Mouse (Mus musculus) liver, embryonic 16.5 days (tissue): Measurements from ENCODE around the gene Ptprb. TPM values are rescaled to one million over a fixed set of nuclear protein-coding genes. Genes with fewer than 3 reads are reported as not detected.

ENCODE experiments used
- ATAC-seq: fragments of 200-750 bp; cut with Nextera tagmentation; 2 replicates; pipeline ENCODE4 v1.8.0; 2017; ENCODE audit warnings: low read depth, mild to moderate bottlenecking, moderate number of reproducible peaks, moderate library complexity
- H3K27ac ChIP-seq: fragments of 300-500 bp; sonication (generic); 2 replicates; pipeline ENCODE4 v1.5.1; 2014; ENCODE audit warnings: mild to moderate bottlenecking, low read length
- H3K27me3 ChIP-seq: fragments of 300-500 bp; sonication (generic); 2 replicates; pipeline ENCODE4 v1.6.1; 2014; ENCODE audit warnings: low read depth, low read length, mixed read lengths; ENCODE audit not compliant: control insufficient read depth, insufficient read depth
- H3K36me3 ChIP-seq: fragments of 300-500 bp; sonication (generic); 2 replicates; pipeline ENCODE4 v1.6.1; 2014; ENCODE audit warnings: mild to moderate bottlenecking; ENCODE audit not compliant: control insufficient read depth, insufficient read depth
- H3K4me1 ChIP-seq: fragments of 300-500 bp; sonication (generic); 2 replicates; pipeline ENCODE4 v1.6.1; 2014; ENCODE audit warnings: low read depth, low read length, mixed read lengths; ENCODE audit not compliant: control insufficient read depth
- H3K4me2 ChIP-seq: fragments of 300-500 bp; sonication (generic); 2 replicates; pipeline ENCODE4 v1.6.1; 2014; ENCODE audit warnings: low read depth, low read length, mixed read lengths
- H3K4me3 ChIP-seq: fragments of 300-500 bp; sonication (generic); 2 replicates; pipeline ENCODE4 v1.5.1; 2014; ENCODE audit warnings: low read depth, mild to moderate bottlenecking, low read length
- H3K9ac ChIP-seq: fragments of 300-500 bp; sonication (generic); 2 replicates; pipeline ENCODE4 v1.6.1; 2014; ENCODE audit warnings: low read depth, low read length
- H3K9me3 ChIP-seq: fragments of 300-500 bp; sonication (generic); replicated peaks from 2 replicates; pipeline ENCODE4 v1.6.1; 2016; ENCODE audit warnings: low read length; ENCODE audit not compliant: control insufficient read depth
- WGBS: fragments of 180-500 bp; shearing (Covaris S2); extraction: QIAGEN DNeasy Blood & Tissue Kit; methylation state at CpG from one replicate; pipeline ENCODE4 v1.1.7; 2014; ENCODE audit not compliant: insufficient replicate concordance; 5-methylcytosine and 5-hydroxymethylcytosine counted together
- polyA plus RNA-seq: library from polyadenylated mRNA; unstranded; fragments of >200 nt; fragmentation: Nextera tagmentation; extraction: Ambion mirVana; gene quantifications from 2 replicates; pipeline ENCODE4 v1.2.1, GENCODE M21; 2015

Gene Ptprb
- polyA plus RNA-seq, 1 experiment from 2014 or later, result 1.8 TPM

- H3K9me3 ChIP-seq, result no peaks in the 10 kb centered on the region
- no peak for ATAC-seq
- no peaks in the 10 kb centered on the region for H3K36me3 ChIP-seq
- 35% methylated on average over 5 of the region's 5 CpGs for WGBS
- H3K4me3 ChIP-seq, result no peak overlapping the region
- H3K27ac ChIP-seq, result no peak overlapping the region
- no peak overlapping the region for H3K9ac ChIP-seq
- H3K27me3 ChIP-seq, result no peaks in the 10 kb centered on the region
- H3K4me1 ChIP-seq, result no peaks in the 10 kb centered on the region
- no peak overlapping the region for H3K4me2 ChIP-seq
Observed at GRCm38 (mm10) chr10:116416726-116417125, 141.4 kb downstream of the Ptprb start.

- no peak overlapping the region for H3K4me3 ChIP-seq
- H3K9ac ChIP-seq, result no peak overlapping the region
- no peaks in the 10 kb centered on the region for H3K27me3 ChIP-seq
- no peaks in the 10 kb centered on the region for H3K9me3 ChIP-seq
- H3K27ac ChIP-seq, result no peak overlapping the region
- no peaks in the 10 kb centered on the region for H3K36me3 ChIP-seq
- no peak for ATAC-seq
- WGBS, result 64% methylated on average over 24 of the region's 24 CpGs
- H3K4me1 ChIP-seq, result no peaks in the 10 kb centered on the region
- H3K4me2 ChIP-seq, result no peak overlapping the region
Observed at GRCm38 (mm10) chr10:116418121-116418726, 142.9 kb downstream of the Ptprb start.

GRCm38 (mm10) chr10:116420976-116421375 is 145.7 kb downstream of the Ptprb start:
- no peaks in the 10 kb centered on the region for H3K9me3 ChIP-seq
- H3K4me3 ChIP-seq, result no peak overlapping the region
- no peak overlapping the region for H3K4me2 ChIP-seq
- H3K27ac ChIP-seq, result no peak overlapping the region
- 63% methylated on average over 6 of the region's 6 CpGs for WGBS
- no peaks in the 10 kb centered on the region for H3K4me1 ChIP-seq
- H3K36me3 ChIP-seq, result no peaks in the 10 kb centered on the region
- H3K9ac ChIP-seq, result no peak overlapping the region
- H3K27me3 ChIP-seq, result no peaks in the 10 kb centered on the region
- no peak for ATAC-seq

GRCm38 (mm10) chr10:116422551-116422950 is 147.2 kb downstream of the Ptprb start:
- no peak overlapping the region for H3K9ac ChIP-seq
- no peaks in the 10 kb centered on the region for H3K4me1 ChIP-seq
- no peak overlapping the region for H3K4me3 ChIP-seq
- no peak for ATAC-seq
- no peaks in the 10 kb centered on the region for H3K36me3 ChIP-seq
- no peaks in the 10 kb centered on the region for H3K27me3 ChIP-seq
- H3K9me3 ChIP-seq, result no peaks in the 10 kb centered on the region
- 62% methylated on average over 2 of the region's 2 CpGs for WGBS
- no peak overlapping the region for H3K27ac ChIP-seq
- no peak overlapping the region for H3K4me2 ChIP-seq

- no peak for ATAC-seq
- Histone ChIP-seq H3K27me3 (no peaks in the 10 kb centered on the region), H3K4me3 (no peak overlapping the region), H3K27ac (no peak overlapping the region), H3K4me1 (no peaks in the 10 kb centered on the region), H3K36me3 (no peaks in the 10 kb centered on the region), H3K4me2 (no peak overlapping the region), H3K9me3 (no peaks in the 10 kb centered on the region), H3K9ac (no peak overlapping the region)
- 67% methylated on average over 6 of the region's 6 CpGs for WGBS
Observed at GRCm38 (mm10) chr10:116424921-116425320, 149.6 kb downstream of the Ptprb start.

GRCm38 (mm10) chr10:116426176-116426575 is 150.9 kb downstream of the Ptprb start:
- H3K4me2 ChIP-seq, result no peak overlapping the region
- no peak for ATAC-seq
- no peak overlapping the region for H3K9ac ChIP-seq
- WGBS, result 62% methylated on average over 7 of the region's 7 CpGs
- no peak overlapping the region for H3K4me3 ChIP-seq
- H3K36me3 ChIP-seq, result no peaks in the 10 kb centered on the region
- H3K4me1 ChIP-seq, result no peaks in the 10 kb centered on the region
- no peaks in the 10 kb centered on the region for H3K9me3 ChIP-seq
- no peaks in the 10 kb centered on the region for H3K27me3 ChIP-seq
- no peak overlapping the region for H3K27ac ChIP-seq

GRCm38 (mm10) chr10:116428026-116428780 is 152.9 kb downstream of the Ptprb start:
- WGBS, result 80% methylated on average over 26 of the region's 26 CpGs
- Histone ChIP-seq H3K4me1 (no peaks in the 10 kb centered on the region), H3K27ac (no peak overlapping the region), H3K36me3 (no peaks in the 10 kb centered on the region), H3K4me2 (no peak overlapping the region), H3K9me3 (no peaks in the 10 kb centered on the region), H3K4me3 (no peak overlapping the region), H3K9ac (no peak overlapping the region), H3K27me3 (no peaks in the 10 kb centered on the region)
- no peak for ATAC-seq

- Histone ChIP-seq H3K27ac (no peak overlapping the region), H3K9ac (no peak overlapping the region), H3K4me2 (no peak overlapping the region), H3K27me3 (no peaks in the 10 kb centered on the region), H3K4me1 (no peaks in the 10 kb centered on the region), H3K4me3 (no peak overlapping the region), H3K9me3 (no peaks in the 10 kb centered on the region), H3K36me3 (no peaks in the 10 kb centered on the region)
- no peak for ATAC-seq
- WGBS, result 66% methylated on average over 7 of the region's 7 CpGs
Observed at GRCm38 (mm10) chr10:116432421-116432820, 157.1 kb downstream of the Ptprb start.

- no peaks in the 10 kb centered on the region for H3K27me3 ChIP-seq
- ATAC-seq, result no peak
- no peaks in the 10 kb centered on the region for H3K4me1 ChIP-seq
- H3K9me3 ChIP-seq, result 0 out of 2 replicates have a peak, but pooled peaks cover 4% of the 10 kb centered on the region
- H3K36me3 ChIP-seq, result no peaks in the 10 kb centered on the region
- no peak overlapping the region for H3K4me3 ChIP-seq
- H3K4me2 ChIP-seq, result no peak overlapping the region
- WGBS, result 71% methylated on average over 12 of the region's 12 CpGs
- H3K9ac ChIP-seq, result no peak overlapping the region
- H3K27ac ChIP-seq, result no peak overlapping the region
Observed at GRCm38 (mm10) chr10:116435455-116435854, 160.1 kb downstream of the Ptprb start.
